Mouse (Mus musculus): ENCODE data around the gene Mbtps1.

DNA sequence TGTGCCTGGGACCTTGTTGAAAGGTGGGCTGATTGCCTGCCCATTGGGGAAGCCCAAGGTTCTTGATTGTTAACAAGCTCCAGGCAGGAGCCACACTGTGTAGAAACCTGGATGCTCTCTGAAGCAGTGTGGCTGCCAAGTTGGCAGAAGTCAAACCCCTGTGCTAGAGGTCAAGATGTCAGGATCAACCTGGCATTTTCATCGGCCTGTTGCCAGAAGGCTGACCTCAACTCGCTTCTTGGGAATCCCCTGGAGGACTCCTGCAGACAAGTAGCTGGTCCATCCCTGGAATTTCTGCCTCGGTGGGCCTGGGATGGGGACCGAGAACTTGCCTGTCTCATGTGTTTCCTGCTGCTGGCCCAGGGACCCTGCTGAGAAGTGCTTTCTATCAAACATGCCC is 56.4 kb downstream of the Mbtps1 start:
- TF ChIP-seq CTCF (IDR thresholded peaks at IDR 0.05; ENCODE audit: low read depth) (no peak), EP300 (IDR thresholded peaks at IDR 0.05; ENCODE audit: low read depth) (no peak)
